In genomic region chr11:107946823-107947222, GRCm38 (mm10) we compare ENCODE assay signal across 27 mouse cellular contexts. TPM values are rescaled to one million over a fixed set of nuclear protein-coding genes. Genes with fewer than 3 reads are reported as not detected.
A peak's percentile ranks its signal among the peaks of the same experiment; 100 is the strongest.
DNase-seq lines count a peak whose midpoint lies in the region; ATAC-seq and TF ChIP-seq lines count a peak whose summit lies in the region.
"Had no signal": no experiment of that assay in that cellular context is flagged by ENCODE, and none has a peak within 500 bp of the region (broad histone marks: within the 10 kb centered on the region; RNA-seq: fewer than 3 reads in every experiment).

No protein-coding gene starts in this region.

- no peak overlapping the region for H3K4me2 ChIP-seq in forebrain, embryonic 14.5 days (ENCODE audit: low read length)
- H3K4me2 ChIP-seq in forebrain, postnatal 0 days (ENCODE audit: low read depth), result no peak overlapping the region
- no peak overlapping the region for H3K4me2 ChIP-seq in forebrain, embryonic 11.5 days (ENCODE audit: low read depth, low read length, severe bottlenecking)
- H3K4me2 ChIP-seq in midbrain, embryonic 15.5 days, result no peak overlapping the region
- H3K4me2 ChIP-seq: embryonic facial prominence, embryonic 13.5 days; heart, embryonic 12.5 days; heart, embryonic 15.5 days; hindbrain, embryonic 15.5 days had no signal

- no peak for TF ChIP-seq CTCF in forebrain, postnatal 0 days (IDR thresholded peaks at IDR 0.05; ENCODE audit: low read depth)

- no peaks in the 10 kb centered on the region for H3K9me3 ChIP-seq in forebrain, embryonic 14.5 days (replicated peaks; ENCODE audit: control insufficient read depth, low read length)
- no peaks in the 10 kb centered on the region for H3K9me3 ChIP-seq in forebrain, embryonic 10.5 days
- H3K9me3 ChIP-seq in forebrain, postnatal 0 days (ENCODE audit: low read length), result no peaks in the 10 kb centered on the region
- H3K9me3 ChIP-seq in forebrain, embryonic 11.5 days (ENCODE audit: control insufficient read depth, low read length), result no peaks in the 10 kb centered on the region
- H3K9me3 ChIP-seq in midbrain, embryonic 15.5 days, result no peaks in the 10 kb centered on the region
- H3K9me3 ChIP-seq in midbrain, embryonic 10.5 days (replicated peaks), result no peaks in the 10 kb centered on the region; the same call in 1 of the 2 replicates
- H3K9me3 ChIP-seq: embryonic facial prominence, embryonic 10.5 days; embryonic facial prominence, embryonic 13.5 days; heart, embryonic 15.5 days; hindbrain, embryonic 10.5 days; hindbrain, embryonic 15.5 days had no signal

- H3K4me1 ChIP-seq in forebrain, embryonic 14.5 days (ENCODE audit: control insufficient read depth, insufficient read depth, low read length), result peaks cover 3% of the 10 kb centered on the region; the same call in 1 of the 2 replicates
- peaks cover 31% of the 10 kb centered on the region for H3K4me1 ChIP-seq in forebrain, embryonic 10.5 days
- 0 out of 2 replicates have a peak, but pooled peaks cover 10% of the 10 kb centered on the region for H3K4me1 ChIP-seq in forebrain, postnatal 0 days (ENCODE audit: insufficient read depth)
- H3K4me1 ChIP-seq in forebrain, embryonic 11.5 days (replicated peaks; ENCODE audit: control insufficient read depth, insufficient read depth, low read length), result no peaks in the 10 kb centered on the region
- peaks cover 4% of the 10 kb centered on the region; the same call in 1 of the 2 replicates for H3K4me1 ChIP-seq in midbrain, embryonic 15.5 days
- peaks cover 9% of the 10 kb centered on the region for H3K4me1 ChIP-seq in midbrain, embryonic 10.5 days
- H3K4me1 ChIP-seq: embryonic facial prominence, embryonic 13.5 days; hindbrain, embryonic 15.5 days had no signal

- ATAC-seq in forebrain, embryonic 14.5 days, result no peak
- peak; percentile 32; the same call in 1 of the 2 replicates for ATAC-seq in forebrain, postnatal 0 days
- no peak for ATAC-seq in forebrain, embryonic 11.5 days (replicated peaks; ENCODE audit: low FRiP score)
- no peak for ATAC-seq in midbrain, embryonic 15.5 days (replicated peaks)
- no peak for ATAC-seq in activated CD4-positive, CD25-positive, alpha-beta regulatory T cell, adult 4 months
- ATAC-seq: intestine, postnatal 0 days had no signal

- no peaks in the 10 kb centered on the region for H3K36me3 ChIP-seq in forebrain, embryonic 14.5 days (ENCODE audit: control insufficient read depth, insufficient read depth, low read length)
- H3K36me3 ChIP-seq in forebrain, embryonic 10.5 days (replicated peaks), result no peaks in the 10 kb centered on the region
- peaks cover 13% of the 10 kb centered on the region for H3K36me3 ChIP-seq in forebrain, postnatal 0 days (ENCODE audit: insufficient read depth)
- H3K36me3 ChIP-seq in forebrain, embryonic 11.5 days (ENCODE audit: control insufficient read depth, insufficient read depth, low read length), result no peaks in the 10 kb centered on the region
- no peaks in the 10 kb centered on the region for H3K36me3 ChIP-seq in midbrain, embryonic 15.5 days (replicated peaks)
- no peaks in the 10 kb centered on the region for H3K36me3 ChIP-seq in midbrain, embryonic 10.5 days
- H3K36me3 ChIP-seq: embryonic facial prominence, embryonic 10.5 days; hindbrain, embryonic 10.5 days had no signal

- H3K27ac ChIP-seq in forebrain, embryonic 14.5 days (ENCODE audit: low read depth, low read length), result no peak overlapping the region
- no peak overlapping the region for H3K27ac ChIP-seq in forebrain, embryonic 10.5 days
- no peak overlapping the region for H3K27ac ChIP-seq in forebrain, postnatal 0 days (ENCODE audit: low read depth, low read length)
- no peak overlapping the region for H3K27ac ChIP-seq in forebrain, embryonic 11.5 days (ENCODE audit: low read depth, low read length)
- peak overlapping the region; percentile 31; the same call in 1 of the 2 replicates for H3K27ac ChIP-seq in midbrain, embryonic 15.5 days
- no peak overlapping the region for H3K27ac ChIP-seq in midbrain, embryonic 10.5 days (replicated peaks)
- H3K27ac ChIP-seq: embryonic facial prominence, embryonic 10.5 days; embryonic facial prominence, embryonic 13.5 days; heart, embryonic 15.5 days; hindbrain, embryonic 10.5 days; hindbrain, embryonic 15.5 days had no signal

- H3K4me3 ChIP-seq in forebrain, embryonic 14.5 days (ENCODE audit: low read depth, low read length), result no peak overlapping the region
- H3K4me3 ChIP-seq in forebrain, embryonic 10.5 days, result no peak overlapping the region
- no peak overlapping the region for H3K4me3 ChIP-seq in forebrain, postnatal 0 days (ENCODE audit: low read depth, low read length)
- no peak overlapping the region for H3K4me3 ChIP-seq in forebrain, embryonic 11.5 days (ENCODE audit: low read depth, low read length)
- no peak overlapping the region for H3K4me3 ChIP-seq in midbrain, embryonic 15.5 days
- H3K4me3 ChIP-seq in midbrain, embryonic 10.5 days, result no peak overlapping the region
- H3K4me3 ChIP-seq: embryonic facial prominence, embryonic 10.5 days; embryonic facial prominence, embryonic 13.5 days; erythroblast, embryonic 14.5 days; heart, embryonic 12.5 days; heart, embryonic 15.5 days; hindbrain, embryonic 10.5 days; hindbrain, embryonic 15.5 days had no signal

- WGBS in forebrain, embryonic 14.5 days, result 9% methylated on average over 5 of the region's 5 CpGs
- WGBS in forebrain, embryonic 10.5 days, result 46% methylated on average over 5 of the region's 5 CpGs
- WGBS in forebrain, postnatal 0 days, result 9% methylated on average over 5 of the region's 5 CpGs
- WGBS in forebrain, embryonic 11.5 days, result 23% methylated on average over 5 of the region's 5 CpGs
- WGBS in midbrain, embryonic 15.5 days, result 16% methylated on average over 5 of the region's 5 CpGs
- WGBS in midbrain, embryonic 10.5 days, result 61% methylated on average over 5 of the region's 5 CpGs

- no peaks in the 10 kb centered on the region for H3K27me3 ChIP-seq in forebrain, embryonic 14.5 days (replicated peaks; ENCODE audit: control insufficient read depth, insufficient read depth, low read length)
- no peaks in the 10 kb centered on the region for H3K27me3 ChIP-seq in forebrain, embryonic 10.5 days (ENCODE audit: poor library complexity, severe bottlenecking)
- H3K27me3 ChIP-seq in forebrain, postnatal 0 days (ENCODE audit: insufficient read depth, low read length), result no peaks in the 10 kb centered on the region
- no peaks in the 10 kb centered on the region for H3K27me3 ChIP-seq in forebrain, embryonic 11.5 days (ENCODE audit: control insufficient read depth, insufficient read depth, low read length)
- no peaks in the 10 kb centered on the region for H3K27me3 ChIP-seq in midbrain, embryonic 15.5 days (replicated peaks)
- H3K27me3 ChIP-seq in midbrain, embryonic 10.5 days (ENCODE audit: low read depth, poor library complexity, severe bottlenecking), result no peaks in the 10 kb centered on the region
- H3K27me3 ChIP-seq: embryonic facial prominence, embryonic 13.5 days; heart, embryonic 12.5 days; heart, embryonic 15.5 days; hindbrain, embryonic 15.5 days had no signal

- no peak overlapping the region for H3K9ac ChIP-seq in forebrain, embryonic 14.5 days (ENCODE audit: low read length)
- H3K9ac ChIP-seq in forebrain, postnatal 0 days, result no peak overlapping the region
- no peak overlapping the region for H3K9ac ChIP-seq in forebrain, embryonic 11.5 days (ENCODE audit: low read length)
- H3K9ac ChIP-seq in midbrain, embryonic 15.5 days, result no peak overlapping the region
- H3K9ac ChIP-seq: embryonic facial prominence, embryonic 13.5 days; heart, embryonic 12.5 days; heart, embryonic 15.5 days; hindbrain, embryonic 15.5 days had no signal

- DNase-seq in forebrain, embryonic 14.5 days (ENCODE audit: low spot score), result peak; percentile 39
- DNase-seq in forebrain, embryonic 10.5 days (ENCODE audit: extremely low spot score, low spot score), result no peak
- no peak for DNase-seq in forebrain, postnatal 0 days
- DNase-seq in forebrain, embryonic 11.5 days (ENCODE audit: low spot score), result no peak
- no peak for DNase-seq in midbrain, embryonic 10.5 days (ENCODE audit: low spot score)
- DNase-seq: adrenal gland, postnatal 10 days; adrenal gland, postnatal 36 days; cerebellum, adult 11-12 months; cerebellum, adult 8-10 months; cerebellum, postnatal 10 days; cerebellum, postnatal 36 days; embryo, embryonic 11 days; gastrocnemius, postnatal 25 days; heart, adult 18-20 months; heart, postnatal 10 days; heart, postnatal 36 days had no signal

RNA-seq across cellular contexts. Expression of gene Cacng5, which starts 32.0 kb away (rescaled TPM):
- 2.9 and 4.0 TPM in 2 replicates for polyA plus RNA-seq in forebrain, embryonic 14.5 days (2014; fragmentation: Nextera tagmentation; extraction: Ambion mirVana)
- 0.33 and 0.65 TPM in 2 replicates for polyA plus RNA-seq in forebrain, embryonic 10.5 days (2016; fragmentation: Nextera tagmentation; extraction: Ambion mirVana)
- total RNA-seq in forebrain, postnatal 0 days (2014; rRNA removed), result 10.3 and 14.4 TPM in 2 replicates
- 8.8 and 12.1 TPM in 2 replicates for polyA plus RNA-seq in forebrain, postnatal 0 days (2015; fragmentation: Nextera tagmentation; extraction: Ambion mirVana)
- polyA plus RNA-seq in forebrain, embryonic 11.5 days (2014; fragmentation: Nextera tagmentation; extraction: Ambion mirVana), result 0.69 and 1.1 TPM in 2 replicates
- 9.7 and 11.1 TPM in 2 replicates for polyA plus RNA-seq in midbrain, embryonic 15.5 days (2015; fragmentation: Nextera tagmentation; extraction: Ambion mirVana)
- 1.2 and 1.7 TPM in 2 replicates for polyA plus RNA-seq in midbrain, embryonic 10.5 days (2016; fragmentation: Nextera tagmentation; extraction: Ambion mirVana)
- polyA plus RNA-seq in activated CD4-positive, CD25-positive, alpha-beta regulatory T cell, adult 4 months (2017; shearing (Covaris generic)), result not detected
- total RNA-seq: gastrocnemius, adult 8-10 months; heart, adult 18-20 months had no signal
- polyA plus RNA-seq: erythroblast, embryonic 14.5 days; heart, embryonic 12.5 days had no signal
